Mouse (Mus musculus): Measurements from ENCODE around the gene Cep164.

Cep164 gene

GRCm38 (mm10) chr9:45838069-45838433 lies 9.6 kb upstream of the Cep164 start:
- no peak for DNase-seq

- no peak for DNase-seq
Observed at GRCm38 (mm10) chr9:45833461-45833860, 5.0 kb upstream of the Cep164 start.

GRCm38 (mm10) chr9:45832898-45833297 lies 4.4 kb upstream of the Cep164 start:
- DNase-seq = no peak

GRCm38 (mm10) chr9:45829107-45829506 lies 616 bp upstream of the Cep164 start:
- DNase-seq = peak; percentile 94

- no peak for DNase-seq
Observed at GRCm38 (mm10) chr9:45827663-45828290, 714 bp downstream of the Cep164 start.

GRCm38 (mm10) chr9:45818406-45819011 lies 10.0 kb downstream of the Cep164 start:
- DNase-seq = no peak

- no peak for DNase-seq
Observed at GRCm38 (mm10) chr9:45815525-45815924, 13.0 kb downstream of the Cep164 start.

GRCm38 (mm10) chr9:45815113-45815512 lies 13.4 kb downstream of the Cep164 start:
- DNase-seq = no peak

- DNase-seq = no peak
Observed at GRCm38 (mm10) chr9:45811946-45812345, 16.5 kb downstream of the Cep164 start.

- no peak for DNase-seq
Observed at GRCm38 (mm10) chr9:45807761-45808160, 20.7 kb downstream of the Cep164 start.

GRCm38 (mm10) chr9:45807337-45807736 lies 21.2 kb downstream of the Cep164 start:
- DNase-seq = no peak

GRCm38 (mm10) chr9:45806847-45807246 lies 21.6 kb downstream of the Cep164 start:
- no peak for DNase-seq

GRCm38 (mm10) chr9:45803070-45803774 lies 25.3 kb downstream of the Cep164 start:
- DNase-seq = no peak

- DNase-seq = no peak
Observed at GRCm38 (mm10) chr9:45799402-45799801, 29.1 kb downstream of the Cep164 start.

- DNase-seq = no peak
Observed at GRCm38 (mm10) chr9:45798467-45799164, 29.9 kb downstream of the Cep164 start.

- no peak for DNase-seq
Observed at GRCm38 (mm10) chr9:45797271-45797670, 31.2 kb downstream of the Cep164 start.

- DNase-seq = peak; percentile 95
Observed at GRCm38 (mm10) chr9:45795722-45796121, 32.8 kb downstream of the Cep164 start.

GRCm38 (mm10) chr9:45793697-45794096 lies 34.8 kb downstream of the Cep164 start:
- DNase-seq = no peak

GRCm38 (mm10) chr9:45792235-45792634 lies 36.3 kb downstream of the Cep164 start:
- DNase-seq = no peak

GRCm38 (mm10) chr9:45791456-45792142 lies 36.9 kb downstream of the Cep164 start:
- no peak for DNase-seq

GRCm38 (mm10) chr9:45788405-45788804 lies 40.1 kb downstream of the Cep164 start:
- DNase-seq = no peak

- no peak for DNase-seq
Observed at GRCm38 (mm10) chr9:45787547-45787946, 40.9 kb downstream of the Cep164 start.

- no peak for DNase-seq
Observed at GRCm38 (mm10) chr9:45787071-45787470, 41.4 kb downstream of the Cep164 start.

Measured in heart, adult 11 months (tissue).